Mouse (Mus musculus): Measurements from ENCODE around the gene Arhgap6.

DNA sequence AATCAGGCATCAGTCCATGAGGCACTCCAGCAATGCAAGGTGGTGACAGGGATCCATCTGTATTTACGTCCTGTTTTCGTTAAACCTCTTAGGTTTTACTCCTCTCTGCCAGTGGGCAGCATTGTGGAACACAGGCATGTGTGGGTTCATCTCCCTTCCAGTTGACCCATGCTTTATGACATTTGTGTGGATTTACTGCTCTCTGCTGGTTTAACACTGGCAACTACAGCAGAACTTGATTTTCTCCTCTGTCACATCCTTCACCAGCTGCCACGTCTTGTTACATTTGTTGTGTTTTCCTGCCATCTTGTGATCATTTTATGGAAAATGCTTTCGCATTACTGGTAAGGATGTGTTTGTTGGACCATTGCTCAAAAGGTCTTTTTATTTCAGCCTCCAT, 504.7 kb downstream of the Arhgap6 start:
- TF ChIP-seq CTCF (IDR thresholded peaks at IDR 0.05; ENCODE audit: extremely low read depth, insufficient read length, insufficient replicate concordance, low read depth, low read length) (no peak), POLR2A (IDR thresholded peaks at IDR 0.05; ENCODE audit: low read depth, low read length) (no peak)

Measured in small intestine, adult 2 months (tissue).